Mouse (Mus musculus) spleen, postnatal 14 days (tissue): ENCODE measurements around the gene Nbas.
A peak's percentile ranks its signal among the peaks of the same experiment; 100 is the strongest.

Experiments used
- DNase-seq, 2 experiments: peaks; one replicate each; pipeline ENCODE4 v3.0.0; 2021 to 2022; ENCODE audit warnings: low spot score in 2 of 2

Nbas gene

DNA sequence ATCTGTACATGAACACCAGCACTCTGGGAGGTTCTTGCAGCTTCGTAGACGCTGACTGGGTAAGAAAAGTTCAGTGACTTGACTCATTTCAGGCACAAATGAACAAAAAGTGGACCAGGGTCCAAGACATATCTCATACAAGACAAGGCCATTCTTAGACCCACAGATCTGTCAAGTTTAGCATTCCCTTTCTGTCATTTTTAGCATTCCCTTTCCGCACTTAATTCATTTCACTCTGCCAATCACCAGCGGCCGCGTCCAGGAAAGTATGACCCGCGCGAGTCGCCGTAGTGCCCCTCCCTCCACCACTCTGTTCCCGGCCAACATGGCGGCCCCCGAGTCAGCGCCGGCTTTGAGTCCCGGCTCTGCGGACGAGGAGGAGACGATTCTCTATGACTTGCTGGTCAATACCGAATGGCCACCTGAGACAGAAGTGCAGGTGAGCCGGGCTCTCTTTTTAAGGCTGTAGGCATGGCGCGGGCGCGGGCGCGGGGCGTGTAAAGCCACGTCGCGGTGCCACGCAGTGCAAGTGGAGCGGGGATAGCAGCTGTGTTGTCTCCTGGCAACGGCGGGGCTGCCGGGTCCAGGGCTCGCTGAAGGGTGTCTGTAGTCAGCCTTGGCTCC, at the start of gene Nbas:
Nbas (plus strand) TSS at position 308 of the 624 bp plus-strand sequence.
- DNase-seq, result peak; percentile 61 to 73

DNA sequence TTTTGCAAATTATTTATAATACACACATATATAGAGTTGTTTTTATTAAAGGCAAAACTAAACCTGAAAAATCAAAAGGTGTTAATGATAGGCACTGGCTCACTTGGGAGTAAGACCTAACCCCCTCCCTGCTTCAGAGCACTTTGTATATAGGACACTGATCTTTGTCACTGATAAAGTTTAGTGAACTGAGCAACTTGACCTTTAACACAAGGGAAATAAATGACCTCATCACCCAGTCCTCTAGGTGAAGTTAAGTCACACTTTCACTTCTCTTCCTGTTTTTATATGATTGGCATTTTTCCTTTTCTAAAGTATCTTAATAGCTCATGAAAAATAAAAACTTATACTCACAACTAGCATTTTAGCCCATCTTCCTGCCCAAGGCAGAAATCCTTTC, 26.5 kb upstream of the Nbas start:
- DNase-seq, result no peak

DNA sequence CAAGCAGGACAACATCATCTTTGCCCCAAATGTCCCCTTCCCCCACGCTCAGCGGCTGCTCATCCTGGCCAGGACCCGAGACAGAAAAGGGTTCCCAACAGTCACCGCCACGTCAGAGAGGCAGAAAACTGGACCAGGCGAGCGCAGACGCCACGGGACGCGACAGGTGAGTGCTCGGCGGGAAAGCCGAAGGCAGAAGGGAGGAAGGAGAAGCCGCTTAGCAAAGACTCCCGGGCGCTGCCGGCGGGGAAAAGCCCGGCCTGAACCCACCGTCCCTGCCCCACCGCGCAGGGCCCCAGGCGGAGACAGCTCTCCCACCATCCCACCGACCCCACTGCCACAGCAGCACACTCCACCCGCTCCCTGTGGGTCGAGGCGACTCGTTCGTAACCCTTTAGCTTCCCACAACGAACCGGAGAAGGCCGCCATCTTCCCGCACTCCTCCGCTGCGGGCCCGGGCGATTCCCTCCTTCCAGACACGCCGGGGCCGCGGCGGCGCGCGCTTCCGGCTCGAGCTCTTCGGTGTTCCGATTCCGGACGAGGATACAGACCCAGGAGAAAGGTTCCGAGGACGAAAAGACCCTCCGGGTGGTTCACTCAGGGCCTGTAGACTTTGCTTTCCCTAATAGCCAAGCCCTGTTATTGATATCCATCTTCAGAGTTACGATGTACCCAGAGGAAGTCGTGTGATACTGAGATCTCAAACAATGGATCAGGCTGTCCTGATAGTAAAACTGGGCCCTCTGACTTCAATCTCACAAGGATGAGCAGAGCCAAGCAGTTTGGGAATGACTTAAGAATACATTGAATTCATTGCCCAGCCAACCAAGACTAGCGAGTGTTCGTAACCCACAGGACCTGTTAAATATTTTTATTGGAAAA, 20.0 kb upstream of the Nbas start, which contains the start of gene Ddx1:
Ddx1 (minus strand) TSS at position 523 of the 882 bp plus-strand sequence.
- DNase-seq, result peak; percentile 52 to 72

DNA sequence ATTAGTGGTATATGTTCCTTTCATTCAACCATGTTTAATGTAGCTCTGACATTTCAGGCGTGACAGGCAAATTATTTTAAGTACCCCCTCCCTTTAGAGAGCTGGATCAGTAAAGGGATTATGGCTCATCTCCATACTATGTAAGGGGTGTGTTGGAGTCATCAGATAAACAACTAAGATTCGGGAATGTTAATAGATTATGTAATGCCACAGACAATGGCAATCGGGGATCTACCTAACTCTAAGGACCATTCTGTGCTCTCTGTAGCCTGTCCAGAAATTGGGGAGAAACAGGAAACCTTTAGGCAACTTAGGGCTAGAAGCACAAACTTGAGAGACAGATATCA, 19.4 kb upstream of the Nbas start:
- no peak for DNase-seq

DNA sequence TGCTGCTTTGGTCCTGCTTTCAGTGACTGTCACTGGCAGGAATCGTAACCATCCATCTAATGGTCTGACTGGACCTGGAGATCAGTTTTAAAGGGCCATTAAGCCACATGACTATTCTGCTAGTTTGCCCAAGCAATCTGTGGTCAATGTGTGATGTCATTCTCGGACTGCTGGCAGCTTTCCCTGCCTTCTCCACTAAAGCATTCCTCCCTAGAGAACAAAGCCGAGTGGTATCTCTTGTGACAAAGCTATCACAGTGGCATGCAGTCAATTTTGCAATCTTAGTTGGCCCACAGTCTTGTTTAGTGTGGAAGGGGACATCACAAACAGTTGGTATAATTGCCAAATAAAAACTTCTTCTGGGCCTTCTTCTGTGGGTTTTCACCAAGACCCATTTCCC, 13.9 kb upstream of the Nbas start:
- DNase-seq, result no peak

DNA sequence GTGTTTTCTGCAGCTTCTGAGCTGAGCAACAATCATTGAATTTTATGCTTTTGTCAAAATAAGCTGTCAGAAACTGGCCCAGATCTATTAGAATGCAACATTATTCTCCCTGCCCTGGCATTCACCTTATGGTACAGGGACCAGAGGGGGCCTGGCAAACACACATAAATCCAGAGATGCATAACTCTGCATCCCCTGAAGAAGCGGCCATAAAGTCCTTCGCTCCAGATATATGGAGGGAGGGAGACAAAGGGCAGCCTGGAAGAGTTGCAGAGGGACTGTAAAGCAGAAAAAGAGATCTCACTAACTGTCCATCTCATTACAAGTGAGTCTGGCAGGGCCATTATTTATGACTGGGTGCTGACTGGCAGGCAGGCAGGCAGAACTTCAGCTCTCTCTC, 13.2 kb upstream of the Nbas start:
- no peak for DNase-seq

DNA sequence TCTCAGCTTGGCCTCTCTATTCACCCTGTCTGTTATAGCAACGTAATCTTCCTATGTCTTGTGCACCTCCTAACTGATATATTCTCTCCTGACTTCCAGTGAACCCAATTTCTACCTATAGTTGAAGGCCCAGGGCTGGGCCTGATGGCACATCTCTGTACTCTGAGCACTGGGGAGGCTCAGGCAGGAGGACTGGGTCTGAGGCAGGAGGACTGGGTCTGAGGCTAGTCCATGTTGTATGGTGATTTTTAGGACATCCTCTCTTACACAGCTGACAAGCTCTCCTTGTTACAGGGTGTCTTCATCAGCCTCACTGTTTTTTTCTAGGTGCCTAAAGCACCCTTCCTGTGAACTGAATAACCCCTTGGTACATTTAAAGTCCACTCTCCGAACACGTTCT, 521 bp upstream of the Nbas start:
- no peak for DNase-seq

DNA sequence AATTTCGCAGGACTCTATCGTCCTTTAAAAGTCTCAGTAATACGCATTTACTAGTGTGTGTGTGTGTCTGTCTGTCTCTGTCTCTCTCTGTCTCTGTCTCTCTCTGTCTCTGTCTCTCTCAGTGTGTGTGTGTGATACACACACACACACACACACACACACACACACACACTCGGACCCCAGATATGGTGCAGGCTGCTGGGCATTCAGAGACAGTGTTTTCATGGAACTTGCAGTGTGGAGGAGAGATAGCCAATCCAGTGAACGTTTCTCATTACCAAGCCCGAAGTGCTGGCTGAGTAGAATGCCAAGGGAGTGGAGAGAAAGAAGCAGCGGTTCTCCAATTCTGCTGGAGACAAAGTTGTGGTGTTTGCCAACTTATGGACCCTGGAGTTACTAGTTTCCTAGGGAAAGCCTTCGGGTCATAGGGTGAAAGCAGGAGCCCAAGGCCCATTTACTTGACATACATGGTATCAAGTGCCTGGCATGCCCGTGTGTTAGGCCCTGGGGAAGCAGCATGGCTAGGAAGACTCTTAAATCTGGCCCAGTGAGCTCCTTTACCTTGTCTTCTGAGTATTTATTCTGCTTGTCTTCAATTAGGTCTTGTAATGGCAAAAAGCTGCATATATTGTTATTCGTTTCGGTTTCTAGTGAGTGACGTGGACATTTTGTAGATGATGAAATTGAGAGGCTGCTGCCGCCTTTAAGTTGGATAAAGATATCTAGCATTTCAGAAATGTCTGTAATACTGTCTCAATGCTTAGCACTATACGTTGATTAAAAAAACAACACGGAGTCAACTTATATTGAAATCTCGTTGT, 847 bp downstream of the Nbas start:
- no peak for DNase-seq

DNA sequence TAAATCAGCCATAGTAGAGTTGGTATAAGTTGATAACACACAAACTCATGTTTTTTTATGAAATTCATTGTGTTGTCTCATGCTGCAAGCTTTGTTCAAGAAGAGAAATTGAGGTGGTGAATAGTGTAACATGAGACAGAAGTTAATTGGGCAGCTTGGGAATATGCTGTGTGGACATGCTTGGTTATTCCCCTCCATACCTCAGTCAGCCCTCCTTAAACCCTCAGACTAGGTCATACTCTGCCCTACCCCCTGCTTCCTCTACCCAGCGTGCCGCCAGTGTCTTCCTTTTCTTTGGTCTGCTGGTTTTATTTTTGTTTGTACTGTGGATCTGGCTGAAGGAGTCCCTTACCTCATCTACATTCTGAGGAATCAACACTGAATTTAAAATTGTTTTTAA, 22.5 kb downstream of the Nbas start:
- no peak for DNase-seq

DNA sequence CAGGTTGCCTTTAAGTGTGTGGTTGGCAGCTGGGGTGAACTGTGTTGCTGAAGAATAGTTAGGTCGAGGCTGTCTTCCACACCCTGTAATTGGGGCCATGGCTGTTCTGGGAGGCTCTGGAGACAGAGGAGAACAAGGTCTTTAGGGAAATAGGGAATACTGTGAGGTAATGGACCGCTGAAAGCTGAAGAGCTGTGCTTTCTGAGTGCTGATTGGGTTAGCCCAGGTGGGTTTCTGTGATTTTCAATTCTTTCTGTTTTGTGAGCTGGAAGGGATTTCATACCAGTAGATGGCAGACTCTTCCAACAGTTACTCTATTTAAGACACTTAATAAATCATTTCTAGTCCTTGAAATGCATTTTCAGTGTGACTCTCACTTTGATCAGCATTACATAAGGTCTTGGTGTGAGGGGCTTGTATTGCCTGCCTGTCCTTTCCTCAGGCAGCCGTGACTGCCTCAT, 24.5 kb downstream of the Nbas start:
- DNase-seq, result no peak

DNA sequence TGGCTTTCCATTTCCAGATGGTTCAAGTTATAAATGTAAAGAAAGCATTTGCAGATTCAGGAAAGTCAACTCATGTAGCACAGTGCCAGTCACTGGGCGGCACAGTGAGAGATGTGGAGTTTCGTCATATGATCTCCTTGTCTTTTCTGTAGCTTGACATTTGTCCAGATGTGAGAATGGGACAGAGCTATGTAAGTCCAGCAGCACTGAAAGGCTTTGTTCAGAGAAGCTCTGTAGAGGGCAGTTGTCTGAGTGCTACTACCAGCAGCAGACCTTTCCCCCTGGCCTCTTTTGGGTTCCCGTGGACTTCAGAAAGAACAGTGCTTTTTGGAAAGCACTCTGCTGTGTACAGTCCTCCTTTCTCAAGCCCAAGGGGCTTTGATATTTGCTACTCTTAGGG, 34.1 kb downstream of the Nbas start:
- DNase-seq, result no peak

DNA sequence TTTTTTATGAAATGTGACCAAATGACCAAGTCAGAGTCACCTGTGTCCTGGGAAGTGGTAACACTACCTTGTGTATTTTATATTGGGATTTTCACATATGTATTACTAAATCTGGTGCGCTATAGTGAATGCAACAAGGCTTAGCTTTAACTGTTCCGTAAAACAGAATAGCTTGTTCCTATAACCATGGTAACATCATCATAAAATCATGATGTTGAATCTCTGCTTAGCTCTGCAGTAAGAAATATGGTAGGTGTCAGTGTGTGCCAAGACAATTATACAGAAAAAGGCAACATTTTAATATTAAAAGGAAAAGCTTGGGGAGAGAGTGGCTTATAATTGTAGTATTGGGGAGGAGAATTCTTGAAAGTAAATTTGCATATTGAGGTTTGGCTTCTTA, 45.0 kb downstream of the Nbas start:
- no peak for DNase-seq

DNA sequence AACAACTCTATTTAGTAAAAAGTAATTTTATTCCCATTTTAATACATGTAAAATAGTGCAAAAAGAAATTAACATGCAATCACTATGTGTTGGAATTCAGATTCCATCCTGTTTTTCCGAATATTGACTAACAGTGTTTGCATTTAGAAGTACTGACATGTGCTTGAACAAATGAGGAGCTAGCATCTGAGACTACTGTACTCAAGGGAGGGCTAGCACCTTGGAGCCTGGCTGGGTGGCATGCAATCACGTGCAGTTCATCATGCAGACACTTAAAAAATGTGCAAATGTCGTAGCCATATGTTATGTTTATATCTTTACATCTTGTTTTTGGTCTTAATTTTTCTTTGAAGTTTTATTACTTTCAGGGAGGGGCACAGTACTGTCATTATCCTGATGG, 45.5 kb downstream of the Nbas start:
- no peak for DNase-seq

DNA sequence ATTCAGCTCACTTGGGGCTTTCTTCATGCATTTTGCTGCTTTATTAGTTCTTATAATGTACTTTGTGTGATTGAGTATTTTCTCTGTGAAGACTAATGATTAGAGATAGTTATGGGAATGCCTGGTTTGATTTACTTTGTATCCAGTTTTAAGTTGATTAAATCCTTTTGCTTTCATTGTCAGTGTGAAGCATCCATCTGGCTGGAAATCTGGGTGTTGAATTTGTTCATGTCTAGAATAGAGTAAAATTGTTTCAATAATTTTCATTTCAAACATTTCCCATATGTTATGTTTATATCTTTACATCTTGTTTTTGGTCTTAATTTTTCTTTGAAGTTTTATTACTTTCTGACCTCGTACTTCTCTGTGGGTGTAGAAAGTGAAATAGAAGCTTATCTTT, 46.1 kb downstream of the Nbas start:
- DNase-seq, result no peak

DNA sequence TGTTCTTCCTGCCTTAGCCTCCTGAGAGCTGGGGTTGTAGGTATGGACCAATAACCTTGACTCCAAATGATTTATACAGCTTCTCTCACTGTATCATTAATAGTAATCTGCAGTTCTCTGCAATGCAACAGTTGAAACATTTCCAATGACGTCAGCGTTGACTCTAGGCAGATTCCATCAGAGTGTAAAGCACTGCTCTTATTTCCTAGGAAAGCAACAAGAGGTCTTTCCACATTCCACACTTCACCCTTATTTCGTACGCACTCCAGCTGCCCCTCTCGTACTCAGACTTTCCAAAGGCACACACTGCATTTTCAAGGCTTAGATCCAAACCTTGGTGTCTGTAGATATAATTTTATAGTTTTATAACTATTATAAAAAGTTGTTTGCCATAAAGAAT, 73.6 kb downstream of the Nbas start:
- no peak for DNase-seq

DNA sequence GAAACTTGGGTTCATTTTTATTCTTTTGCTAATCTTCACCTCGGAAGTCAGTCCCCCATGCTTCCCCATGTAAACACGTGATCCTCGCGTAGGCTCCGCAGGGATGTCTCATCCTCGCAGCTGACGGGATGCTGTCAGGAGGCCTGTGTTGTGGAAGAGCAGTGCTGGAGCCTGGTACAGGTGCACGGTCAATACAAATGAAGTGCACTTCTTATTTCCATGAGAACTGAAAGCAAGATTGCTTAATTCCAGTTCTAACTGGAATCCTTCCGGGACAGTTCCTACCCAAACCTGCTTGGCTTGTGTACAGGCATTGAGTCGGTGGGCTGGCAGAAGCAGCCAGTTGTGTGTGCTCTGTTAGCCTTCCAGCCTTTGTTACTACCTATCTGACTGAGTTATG, 87.3 kb downstream of the Nbas start:
- no peak for DNase-seq

DNA sequence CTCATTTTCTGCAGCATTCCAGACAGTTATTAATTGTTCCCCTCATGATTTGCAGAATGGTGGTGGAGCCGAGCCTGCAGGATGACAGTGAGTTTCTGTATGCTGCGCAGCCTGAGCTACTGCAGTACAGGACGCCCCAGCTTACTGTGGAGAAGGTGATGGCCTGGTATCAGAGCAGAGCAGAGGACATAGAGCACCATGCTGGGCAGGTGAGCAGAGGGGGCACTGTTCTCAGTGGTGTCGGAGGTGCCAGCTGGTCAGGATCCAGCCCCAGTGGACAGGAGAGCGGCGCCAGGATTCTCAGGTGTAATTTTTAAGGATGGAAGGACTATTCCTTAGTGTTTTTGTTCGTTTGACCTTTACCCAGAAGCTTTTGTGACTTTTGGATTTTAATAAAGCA, 87.8 kb downstream of the Nbas start:
- no peak for DNase-seq

DNA sequence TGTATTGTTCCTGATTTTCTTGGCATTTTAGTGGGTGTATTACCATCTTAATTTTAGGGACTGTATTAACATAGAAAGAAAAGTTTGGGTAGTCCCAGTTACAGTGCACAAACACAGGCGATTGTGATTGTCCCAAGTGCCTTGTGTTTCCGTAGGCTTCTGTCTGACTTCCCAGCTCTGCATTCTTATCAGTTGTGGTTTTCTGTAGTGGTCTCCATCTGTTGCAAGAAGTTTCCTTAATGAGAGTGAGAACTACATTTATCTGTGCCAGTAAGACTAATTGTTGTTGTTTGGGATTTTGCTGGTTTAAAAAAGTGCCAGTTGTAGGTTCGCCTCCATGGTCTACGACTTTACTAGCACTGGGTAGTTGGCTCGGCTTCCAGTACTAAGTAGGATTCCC, 88.3 kb downstream of the Nbas start:
- DNase-seq, result no peak

DNA sequence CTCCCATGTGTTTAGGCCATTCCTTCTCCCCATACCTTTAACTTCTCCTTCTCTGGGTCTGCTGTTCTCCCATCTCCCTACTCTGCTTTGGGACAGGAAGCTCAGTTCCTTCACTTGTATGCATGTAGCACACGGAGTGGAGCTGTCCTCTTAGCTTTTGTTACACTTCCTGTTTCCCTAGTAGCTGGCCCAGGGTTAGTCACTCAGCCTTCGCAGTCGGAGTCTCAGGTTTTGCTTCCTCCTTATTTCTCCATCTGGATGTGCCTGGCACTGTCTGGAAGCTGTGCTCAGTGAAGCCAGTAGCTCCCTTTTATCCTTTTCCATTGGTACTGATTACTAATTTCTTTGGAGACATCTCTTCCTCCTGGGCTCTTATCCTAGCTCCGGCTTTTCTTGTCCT, 89.9 kb downstream of the Nbas start:
- no peak for DNase-seq

DNA sequence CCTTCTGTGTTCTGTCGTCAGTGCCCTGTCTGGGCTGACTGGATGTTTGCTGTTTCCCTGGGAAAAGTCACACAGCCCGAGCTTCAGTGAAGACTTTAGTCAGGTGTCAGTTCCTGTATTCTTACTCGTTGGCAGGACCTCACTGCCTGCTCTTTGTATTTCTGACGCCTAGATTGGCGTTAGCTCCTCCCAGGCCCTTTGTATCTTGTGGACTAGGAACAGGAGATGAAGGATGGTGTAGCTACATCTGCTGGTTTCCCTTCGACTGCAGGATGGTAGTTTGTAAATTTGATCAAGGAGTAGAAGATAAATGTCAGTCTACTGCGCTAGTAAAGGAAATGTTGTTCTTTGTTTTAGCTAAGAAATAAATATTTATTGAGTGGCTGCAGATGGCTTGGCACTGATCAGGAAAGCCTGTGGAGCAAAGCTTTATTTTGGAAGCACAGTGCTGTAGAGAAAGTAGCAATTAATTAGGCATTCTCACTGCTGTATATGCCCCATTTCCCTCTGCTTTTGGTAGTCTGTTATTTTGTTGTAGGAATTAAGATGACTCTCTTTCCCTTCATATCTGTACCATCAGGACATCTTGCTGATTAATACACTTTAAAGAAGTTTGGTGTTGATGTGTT, 91.4 kb downstream of the Nbas start:
- no peak for DNase-seq

DNA sequence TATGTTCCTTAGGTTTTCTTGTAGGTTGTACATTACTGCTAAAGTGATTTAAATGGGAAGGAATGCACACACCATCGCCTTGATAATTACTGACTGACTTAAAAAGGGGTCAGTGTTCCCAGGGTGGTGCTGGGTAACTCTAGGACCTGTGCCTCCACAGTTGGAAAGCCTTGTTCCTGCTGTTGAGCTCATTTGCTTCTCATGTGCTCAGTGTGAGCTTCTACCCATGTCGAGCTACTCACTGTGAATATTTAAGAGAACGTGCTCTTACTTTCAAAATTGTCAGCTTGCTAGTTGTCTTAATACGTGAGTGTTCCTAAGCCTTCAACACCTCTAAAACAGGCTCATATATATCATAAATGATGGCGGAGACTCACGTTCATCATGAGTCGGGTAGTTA, 112.6 kb downstream of the Nbas start:
- DNase-seq, result no peak

DNA sequence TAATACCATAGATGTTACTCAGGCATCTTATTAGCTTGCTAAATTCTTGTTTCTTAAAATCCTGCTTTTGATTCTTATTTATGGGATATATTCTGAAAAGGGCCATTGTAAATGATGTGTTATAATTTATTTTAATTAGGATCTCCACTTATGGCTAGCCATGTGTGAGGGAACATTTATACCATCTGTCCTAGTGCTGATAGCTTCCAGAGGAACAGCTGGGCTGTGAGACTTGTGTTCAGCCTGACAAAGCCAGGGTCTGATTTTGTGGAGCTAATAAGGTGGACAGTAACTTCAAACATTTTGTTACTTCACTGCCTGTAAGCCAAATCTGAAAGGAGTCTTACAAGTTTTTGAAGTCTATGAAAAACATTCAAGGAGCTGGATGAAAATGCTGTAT, 113.1 kb downstream of the Nbas start:
- DNase-seq, result no peak
